In the genomic region with DNA sequence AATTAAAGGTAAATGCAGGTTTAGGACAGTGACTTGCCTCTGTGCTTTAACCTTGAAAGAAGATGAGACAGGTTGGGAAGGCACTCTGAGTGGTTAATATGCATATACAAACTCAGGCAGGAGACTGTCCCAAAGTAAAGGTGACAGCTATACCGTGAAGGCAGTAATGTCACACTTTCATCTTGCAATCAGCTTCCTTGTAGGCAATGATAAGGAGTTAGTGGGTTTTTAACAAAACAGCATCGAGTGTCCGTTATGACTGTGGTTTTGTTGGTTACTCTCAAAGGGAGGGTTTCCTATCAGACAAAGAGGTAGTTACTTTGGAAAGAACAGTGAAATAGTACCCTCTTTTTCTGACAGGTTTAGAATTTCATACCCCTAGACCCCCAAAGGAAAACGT, we compare ENCODE assay signal across 15 mouse cellular contexts. TPM values are rescaled to one million over a fixed set of nuclear protein-coding genes. Genes with fewer than 3 reads are reported as not detected.
"Had no signal": no experiment of that assay in that cellular context is flagged by ENCODE, and none has a peak within 500 bp of the region (broad histone marks: within the 10 kb centered on the region; RNA-seq: fewer than 3 reads in every experiment).

No protein-coding gene starts in this region.

- H3K9me3 ChIP-seq: limb, embryonic 10.5 days; lung, embryonic 15.5 days; midbrain, embryonic 10.5 days; midbrain, embryonic 15.5 days; neural tube, embryonic 12.5 days had no signal

- H3K27ac ChIP-seq: kidney, postnatal 0 days; limb, embryonic 10.5 days; lung, embryonic 15.5 days; macrophage; midbrain, embryonic 10.5 days; midbrain, embryonic 15.5 days; neural tube, embryonic 12.5 days had no signal

- H3K4me2 ChIP-seq: lung, embryonic 15.5 days; midbrain, embryonic 15.5 days; neural tube, embryonic 12.5 days had no signal

- ATAC-seq: midbrain, embryonic 15.5 days had no signal

- H3K9ac ChIP-seq: lung, embryonic 15.5 days; midbrain, embryonic 15.5 days; neural tube, embryonic 12.5 days had no signal

- H3K27me3 ChIP-seq: lung, embryonic 15.5 days; midbrain, embryonic 15.5 days; neural tube, embryonic 12.5 days had no signal

- H3K4me1 ChIP-seq: limb, embryonic 10.5 days; midbrain, embryonic 10.5 days; midbrain, embryonic 15.5 days; neural tube, embryonic 12.5 days had no signal

- DNase-seq: kidney, adult 11 months; kidney, adult 9 months; lung, postnatal 14 days; right cerebral cortex, postnatal 4 days; spleen, adult 18-20 months; thymus, adult 2 months; thymus, postnatal 25 days had no signal

- H3K36me3 ChIP-seq: limb, embryonic 10.5 days; lung, embryonic 15.5 days; midbrain, embryonic 10.5 days; midbrain, embryonic 15.5 days had no signal

- H3K4me3 ChIP-seq: limb, embryonic 10.5 days; lung, embryonic 15.5 days; midbrain, embryonic 10.5 days; midbrain, embryonic 15.5 days; neural tube, embryonic 12.5 days had no signal

RNA-seq across cellular contexts. Expression of a gene that starts 22.9 kb away (rescaled TPM):
- total RNA-seq: monocyte, adult 5-6 weeks had no signal
